Mouse (Mus musculus) ES-Bruce4 (cell line): Measurements from ENCODE around the gene Slc16a13. TPM values are rescaled to one million over a fixed set of nuclear protein-coding genes. Genes with fewer than 3 reads are reported as not detected.

Experiments
- H3K27ac ChIP-seq: 2 replicates; pipeline ENCODE4 v1.5.1; 2012; ENCODE audit warnings: low read length, inconsistent platforms; ENCODE audit not compliant: insufficient read depth
- H3K27me3 ChIP-seq: 2 replicates; pipeline ENCODE4 v1.6.1; 2012; ENCODE audit warnings: mild to moderate bottlenecking, low read length, inconsistent platforms; ENCODE audit not compliant: control insufficient read depth, poor library complexity, insufficient read depth, severe bottlenecking
- H3K36me3 ChIP-seq: 2 replicates; pipeline ENCODE4 v1.6.1; 2012; ENCODE audit warnings: inconsistent platforms, mild to moderate bottlenecking, low read length, moderate library complexity; ENCODE audit not compliant: control insufficient read depth, poor library complexity, insufficient read depth, severe bottlenecking
- H3K4me1 ChIP-seq: one replicate; pipeline ENCODE4 v1.8.1; 2011; ENCODE audit warnings: low read length; ENCODE audit not compliant: control insufficient read depth, insufficient read depth
- H3K4me3 ChIP-seq: 2 replicates; pipeline ENCODE4 v1.5.1; 2011; ENCODE audit warnings: low read depth, mild to moderate bottlenecking, low read length
- H3K9ac ChIP-seq: 2 replicates; pipeline ENCODE4 v1.6.1; 2012; ENCODE audit warnings: low read depth, mild to moderate bottlenecking, inconsistent platforms; ENCODE audit not compliant: poor library complexity, severe bottlenecking
- H3K9me3 ChIP-seq: replicated peaks from 2 replicates; pipeline ENCODE4 v1.6.1; 2012; ENCODE audit warnings: mild to moderate bottlenecking, low read length, inconsistent platforms; ENCODE audit not compliant: control insufficient read depth, poor library complexity, insufficient read depth, severe bottlenecking
- CTCF ChIP-seq: IDR thresholded peaks from one replicate; pipeline ENCODE4 v1.8.1; 2011; ENCODE audit warnings: low read depth, low read length
- EP300 ChIP-seq: IDR thresholded peaks from 2 replicates; pipeline ENCODE4 v1.6.1; 2011; ENCODE audit warnings: low read depth, low read length; ENCODE audit not compliant: insufficient read depth
- POLR2A ChIP-seq: IDR thresholded peaks from one replicate; pipeline ENCODE4 v1.8.1; 2011; ENCODE audit warnings: low read length; ENCODE audit not compliant: insufficient read depth
- polyA plus RNA-seq: library from polyadenylated mRNA; stranded (reverse); fragments of >200 nt; gene quantifications from 2 replicates; pipeline ENCODE4 v1.2.4, GENCODE M21; 2011; ENCODE audit warnings: low read depth; ENCODE audit not compliant: missing spikeins, insufficient read depth, insufficient read length

Slc16a13 gene
- polyA plus RNA-seq, 1 experiment, result 8.9 TPM

DNA sequence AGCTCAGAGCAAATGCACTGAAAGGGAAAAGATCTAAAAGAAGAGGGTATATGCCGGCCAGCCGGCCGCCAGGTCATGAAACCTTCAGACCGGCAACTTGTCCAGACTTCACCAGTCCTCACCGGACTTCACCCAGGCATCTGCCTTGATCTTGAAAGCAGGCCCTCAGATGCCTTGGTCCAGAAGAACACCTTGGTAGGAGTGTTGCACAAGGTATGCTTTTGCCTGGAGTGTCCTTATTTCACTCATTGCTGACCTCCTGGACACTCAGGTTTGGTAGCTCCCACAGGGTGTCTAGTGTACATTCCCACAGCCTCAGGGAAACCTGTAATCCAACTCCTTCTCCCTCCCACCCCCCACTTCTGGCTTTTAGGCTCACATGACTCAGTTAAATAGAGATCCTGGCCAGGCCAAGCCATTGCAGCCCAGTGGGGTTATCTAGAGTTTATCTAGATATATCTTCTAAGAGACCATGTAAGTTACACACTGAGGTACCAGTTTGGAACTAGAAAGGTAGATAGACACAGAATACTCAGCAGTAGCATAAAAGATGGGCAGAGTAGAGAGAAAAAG lies 20.7 kb downstream of the Slc16a13 start:
- no peak overlapping the region for H3K4me3 ChIP-seq
- no peaks in the 10 kb centered on the region for H3K27me3 ChIP-seq
- TF ChIP-seq EP300 (no peak), POLR2A (no peak), CTCF (no peak)
- H3K27ac ChIP-seq, result no peak overlapping the region
- H3K9ac ChIP-seq, result no peak overlapping the region
- H3K4me1 ChIP-seq, result no peaks in the 10 kb centered on the region
- H3K9me3 ChIP-seq, result no peaks in the 10 kb centered on the region
- H3K36me3 ChIP-seq, result no peaks in the 10 kb centered on the region

GRCm38 (mm10) chr11:70199107-70199506 lies 21.8 kb downstream of the Slc16a13 start:
- TF ChIP-seq EP300, result no peak
- TF ChIP-seq CTCF, result no peak
- no peak for TF ChIP-seq POLR2A
- Histone ChIP-seq H3K9ac (no peak overlapping the region), H3K27me3 (no peaks in the 10 kb centered on the region), H3K36me3 (no peaks in the 10 kb centered on the region), H3K4me3 (no peak overlapping the region), H3K27ac (no peak overlapping the region), H3K9me3 (no peaks in the 10 kb centered on the region), H3K4me1 (no peaks in the 10 kb centered on the region)

DNA sequence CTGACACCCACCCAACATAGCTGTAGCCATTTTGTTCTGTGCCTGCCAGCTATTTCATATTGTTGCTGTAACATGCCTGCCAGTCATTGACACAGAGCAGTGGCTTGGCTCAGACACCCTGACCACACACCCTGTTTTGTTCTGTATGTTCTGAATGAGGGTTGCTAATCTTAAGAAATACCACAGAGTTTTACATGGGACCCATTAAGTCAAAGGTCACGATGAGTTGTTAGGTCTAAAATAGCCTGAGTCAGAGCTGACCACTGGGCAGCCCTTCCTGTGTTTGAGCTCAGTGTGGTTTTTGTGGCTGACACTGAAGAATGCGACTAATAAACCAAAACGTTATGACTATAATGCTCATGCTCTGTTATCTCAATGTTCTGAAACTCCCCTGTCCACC lies 22.5 kb downstream of the Slc16a13 start:
- Histone ChIP-seq H3K9me3 (no peaks in the 10 kb centered on the region), H3K9ac (no peak overlapping the region), H3K27me3 (no peaks in the 10 kb centered on the region), H3K36me3 (no peaks in the 10 kb centered on the region), H3K4me3 (no peak overlapping the region), H3K27ac (no peak overlapping the region), H3K4me1 (no peaks in the 10 kb centered on the region)
- TF ChIP-seq POLR2A, result no peak
- no peak for TF ChIP-seq EP300

- no peaks in the 10 kb centered on the region; the same call in 1 of the 2 replicates for H3K9me3 ChIP-seq
- no peaks in the 10 kb centered on the region for H3K27me3 ChIP-seq
- H3K4me1 ChIP-seq, result no peaks in the 10 kb centered on the region
- no peak overlapping the region for H3K9ac ChIP-seq
- no peak overlapping the region for H3K4me3 ChIP-seq
- TF ChIP-seq POLR2A, result no peak
- no peak for TF ChIP-seq CTCF
- H3K27ac ChIP-seq, result no peak overlapping the region
- no peaks in the 10 kb centered on the region for H3K36me3 ChIP-seq
Measured at GRCm38 (mm10) chr11:70193354-70194285, 27.2 kb downstream of the Slc16a13 start.

DNA sequence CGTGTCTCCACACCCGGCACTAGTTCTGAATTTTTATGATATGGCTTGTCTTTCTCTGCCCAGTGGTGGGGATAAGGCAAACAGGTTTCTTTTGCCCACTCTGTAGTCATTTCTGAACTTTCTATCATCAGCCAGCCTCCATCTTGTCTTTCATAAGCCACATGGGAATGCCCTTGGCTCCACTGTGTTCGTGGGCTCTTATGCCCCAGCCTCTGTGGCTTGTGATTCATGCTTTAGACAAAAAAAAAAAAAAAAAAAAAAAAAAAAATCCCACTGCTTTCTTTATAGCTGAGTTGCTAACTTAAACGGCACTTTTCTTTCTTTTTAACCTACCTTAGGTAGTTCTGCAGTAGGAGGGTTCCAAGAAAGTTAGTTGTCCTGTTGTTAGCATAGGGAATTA lies 28.7 kb downstream of the Slc16a13 start:
- Histone ChIP-seq H3K27me3 (no peaks in the 10 kb centered on the region), H3K27ac (no peak overlapping the region), H3K4me1 (no peaks in the 10 kb centered on the region), H3K4me3 (no peak overlapping the region), H3K9ac (no peak overlapping the region), H3K9me3 (no peaks in the 10 kb centered on the region; the same call in 1 of the 2 replicates), H3K36me3 (no peaks in the 10 kb centered on the region)
- no peak for TF ChIP-seq EP300
- no peak for TF ChIP-seq CTCF
- TF ChIP-seq POLR2A, result no peak

GRCm38 (mm10) chr11:70191188-70191587 lies 29.7 kb downstream of the Slc16a13 start:
- TF ChIP-seq EP300 (no peak), POLR2A (no peak), CTCF (no peak)
- no peaks in the 10 kb centered on the region for H3K4me1 ChIP-seq
- no peaks in the 10 kb centered on the region; the same call in 1 of the 2 replicates for H3K9me3 ChIP-seq
- no peak overlapping the region for H3K4me3 ChIP-seq
- no peaks in the 10 kb centered on the region for H3K27me3 ChIP-seq
- H3K27ac ChIP-seq, result no peak overlapping the region
- H3K9ac ChIP-seq, result no peak overlapping the region
- H3K36me3 ChIP-seq, result no peaks in the 10 kb centered on the region
